Mouse (Mus musculus): ENCODE data around the gene Snrnp70. TPM values are rescaled to one million over a fixed set of nuclear protein-coding genes. Genes with fewer than 3 reads are reported as not detected.
"Not testable (repeated sequence)": the region's sequence is repeated elsewhere in the genome, so short reads cannot be mapped to it uniquely, and the experiment has no call there.

Snrnp70 gene
- polyA plus RNA-seq, 1 experiment from 2014 or later: 124 TPM

- no peak overlapping the region for H3K27ac ChIP-seq (ENCODE audit: low read length)
- H3K36me3 ChIP-seq (ENCODE audit: control insufficient read depth, insufficient read depth, low read length): no peaks in the 10 kb centered on the region
- peak overlapping the region; percentile 64 for H3K4me2 ChIP-seq (replicated peaks; ENCODE audit: low read depth, low read length)
- no peaks in the 10 kb centered on the region for H3K9me3 ChIP-seq (ENCODE audit: control insufficient read depth, low read depth, low read length)
- no peak for ATAC-seq (ENCODE audit: insufficient number of reproducible peaks, insufficient read depth, low FRiP score, low read depth)
- no peak overlapping the region for H3K9ac ChIP-seq (replicated peaks; ENCODE audit: low read depth, low read length)
- peaks cover 36% of the 10 kb centered on the region for H3K27me3 ChIP-seq (ENCODE audit: control insufficient read depth, insufficient read depth, low read length)
- H3K4me3 ChIP-seq (ENCODE audit: low read depth, low read length): peak overlapping the region; percentile 36
- H3K4me1 ChIP-seq (ENCODE audit: control insufficient read depth, insufficient read depth, low read length): no peaks in the 10 kb centered on the region
- WGBS: under 1% methylated on average over 101 of the region's 114 CpGs
Observed at GRCm38 (mm10) chr7:45406157-45407156, 10.9 kb upstream of the Snrnp70 start.

- WGBS: 11% methylated on average over 28 of the region's 28 CpGs
- no peak for ATAC-seq (ENCODE audit: insufficient number of reproducible peaks, insufficient read depth, low FRiP score, low read depth)
- H3K36me3 ChIP-seq (ENCODE audit: control insufficient read depth, insufficient read depth, low read length): no peaks in the 10 kb centered on the region
- peak within 1 kb of the TSS; percentile 64 for H3K4me2 ChIP-seq (replicated peaks; ENCODE audit: low read depth, low read length)
- H3K4me1 ChIP-seq (ENCODE audit: control insufficient read depth, insufficient read depth, low read length): no peaks in the 10 kb centered on the region
- peaks cover 35% of the 10 kb centered on the region for H3K27me3 ChIP-seq (ENCODE audit: control insufficient read depth, insufficient read depth, low read length)
- H3K9me3 ChIP-seq (ENCODE audit: control insufficient read depth, low read depth, low read length): no peaks in the 10 kb centered on the region
- no peak within 1 kb of the TSS for H3K9ac ChIP-seq (replicated peaks; ENCODE audit: low read depth, low read length)
- H3K4me3 ChIP-seq (ENCODE audit: low read depth, low read length): peak within 1 kb of the TSS; percentile 36
- H3K27ac ChIP-seq (ENCODE audit: low read length): no peak within 1 kb of the TSS
Observed at GRCm38 (mm10) chr7:45405091-45406075, 9.8 kb upstream of the Snrnp70 start, which contains the start of gene Kcna7. Gene Kcna7, plus strand, starts transcription at chr7:45405653.

GRCm38 (mm10) chr7:45403532-45404261 lies 8.2 kb upstream of the Snrnp70 start:
- H3K4me1 ChIP-seq (ENCODE audit: control insufficient read depth, insufficient read depth, low read length): no peaks in the 10 kb centered on the region
- H3K9me3 ChIP-seq (ENCODE audit: control insufficient read depth, low read depth, low read length): no peaks in the 10 kb centered on the region
- no peaks in the 10 kb centered on the region for H3K36me3 ChIP-seq (ENCODE audit: control insufficient read depth, insufficient read depth, low read length)
- H3K27me3 ChIP-seq (ENCODE audit: control insufficient read depth, insufficient read depth, low read length): peaks cover 33% of the 10 kb centered on the region
- no peak overlapping the region for H3K4me2 ChIP-seq (replicated peaks; ENCODE audit: low read depth, low read length)
- no peak overlapping the region for H3K27ac ChIP-seq (ENCODE audit: low read length)
- H3K4me3 ChIP-seq (ENCODE audit: low read depth, low read length): no peak overlapping the region
- WGBS: 44% methylated on average over 6 of the region's 6 CpGs
- no peak overlapping the region for H3K9ac ChIP-seq (replicated peaks; ENCODE audit: low read depth, low read length)
- ATAC-seq (ENCODE audit: insufficient number of reproducible peaks, insufficient read depth, low FRiP score, low read depth): no peak

GRCm38 (mm10) chr7:45401521-45402085 lies 6.1 kb upstream of the Snrnp70 start:
- no peak overlapping the region for H3K4me3 ChIP-seq (ENCODE audit: low read depth, low read length)
- no peaks in the 10 kb centered on the region for H3K36me3 ChIP-seq (ENCODE audit: control insufficient read depth, insufficient read depth, low read length)
- H3K27me3 ChIP-seq (ENCODE audit: control insufficient read depth, insufficient read depth, low read length): peaks cover 14% of the 10 kb centered on the region
- ATAC-seq (ENCODE audit: insufficient number of reproducible peaks, insufficient read depth, low FRiP score, low read depth): no peak
- H3K4me1 ChIP-seq (ENCODE audit: control insufficient read depth, insufficient read depth, low read length): no peaks in the 10 kb centered on the region
- H3K27ac ChIP-seq (ENCODE audit: low read length): no peak overlapping the region
- H3K4me2 ChIP-seq (replicated peaks; ENCODE audit: low read depth, low read length): no peak overlapping the region
- H3K9me3 ChIP-seq (ENCODE audit: control insufficient read depth, low read depth, low read length): no peaks in the 10 kb centered on the region
- WGBS: 52% methylated on average over 10 of the region's 10 CpGs
- no peak overlapping the region for H3K9ac ChIP-seq (replicated peaks; ENCODE audit: low read depth, low read length)

- H3K4me2 ChIP-seq (replicated peaks; ENCODE audit: low read depth, low read length): no peak overlapping the region
- no peaks in the 10 kb centered on the region for H3K9me3 ChIP-seq (ENCODE audit: control insufficient read depth, low read depth, low read length)
- 82% methylated on average over 2 of the region's 2 CpGs for WGBS
- no peak overlapping the region for H3K9ac ChIP-seq (replicated peaks; ENCODE audit: low read depth, low read length)
- no peak overlapping the region for H3K4me3 ChIP-seq (ENCODE audit: low read depth, low read length)
- no peak for ATAC-seq (ENCODE audit: insufficient number of reproducible peaks, insufficient read depth, low FRiP score, low read depth)
- H3K4me1 ChIP-seq (ENCODE audit: control insufficient read depth, insufficient read depth, low read length): peaks cover 16% of the 10 kb centered on the region
- H3K27ac ChIP-seq (ENCODE audit: low read length): no peak overlapping the region
- peaks cover 9% of the 10 kb centered on the region for H3K36me3 ChIP-seq (ENCODE audit: control insufficient read depth, insufficient read depth, low read length)
- no peaks in the 10 kb centered on the region for H3K27me3 ChIP-seq (ENCODE audit: control insufficient read depth, insufficient read depth, low read length)
Observed at GRCm38 (mm10) chr7:45396787-45397186, 1.2 kb upstream of the Snrnp70 start.

GRCm38 (mm10) chr7:45396337-45396775 lies 814 bp upstream of the Snrnp70 start:
- H3K27ac ChIP-seq (ENCODE audit: low read length); H3K27me3 ChIP-seq (ENCODE audit: control insufficient read depth, insufficient read depth, low read length); H3K9me3 ChIP-seq (ENCODE audit: control insufficient read depth, low read depth, low read length); H3K9ac ChIP-seq (replicated peaks; ENCODE audit: low read depth, low read length): not testable (repeated sequence)
- peaks cover 16% of the 10 kb centered on the region for H3K4me1 ChIP-seq (ENCODE audit: control insufficient read depth, insufficient read depth, low read length)
- H3K36me3 ChIP-seq (ENCODE audit: control insufficient read depth, insufficient read depth, low read length): peaks cover 13% of the 10 kb centered on the region
- peak overlapping the region; percentile 49 for H3K4me2 ChIP-seq (replicated peaks; ENCODE audit: low read depth, low read length)
- ATAC-seq (ENCODE audit: insufficient number of reproducible peaks, insufficient read depth, low FRiP score, low read depth): peak; percentile 33; the same call in 1 of the 2 replicates
- H3K4me3 ChIP-seq (ENCODE audit: low read depth, low read length): peak overlapping the region; percentile 77
- 9% methylated on average over 3 of the region's 3 CpGs for WGBS

- 0% methylated on average over 17 of the region's 20 CpGs for WGBS
Observed at GRCm38 (mm10) chr7:45395129-45395541, 407 bp downstream of the Snrnp70 start.

More at GRCm38 (mm10) chr7:45395129-45395541, 407 bp downstream of the Snrnp70 start:
- peak overlapping the region; percentile 98 for H3K27ac ChIP-seq (ENCODE audit: low read length)
- no peaks in the 10 kb centered on the region for H3K9me3 ChIP-seq (ENCODE audit: control insufficient read depth, low read depth, low read length)
- peak overlapping the region; percentile 87 for H3K9ac ChIP-seq (replicated peaks; ENCODE audit: low read depth, low read length)
- H3K36me3 ChIP-seq (ENCODE audit: control insufficient read depth, insufficient read depth, low read length): peaks cover 24% of the 10 kb centered on the region
- H3K27me3 ChIP-seq (ENCODE audit: control insufficient read depth, insufficient read depth, low read length): no peaks in the 10 kb centered on the region
- peak overlapping the region; percentile 77 for H3K4me3 ChIP-seq (ENCODE audit: low read depth, low read length)
- ATAC-seq (ENCODE audit: insufficient number of reproducible peaks, insufficient read depth, low FRiP score, low read depth): peak; percentile 79
- H3K4me1 ChIP-seq (ENCODE audit: control insufficient read depth, insufficient read depth, low read length): peaks cover 16% of the 10 kb centered on the region
- peak overlapping the region; percentile 99 for H3K4me2 ChIP-seq (replicated peaks; ENCODE audit: low read depth, low read length)

All from stomach, embryonic 14.5 days (tissue).